Mouse (Mus musculus) heart, adult 2 months (tissue): Measurements from ENCODE around the gene Sirt2.

ENCODE experiments used
- CTCF ChIP-seq: fragments of 200-600 bp; IDR thresholded peaks from 2 replicates; pipeline ENCODE4 v1.8.1; 2022; ENCODE audit warnings: antibody characterized with exemption, mild to moderate bottlenecking, moderate library complexity
- POLR2A ChIP-seq: fragments of 200-500 bp; IDR thresholded peaks from 2 replicates; pipeline ENCODE4 v1.6.1; 2011; ENCODE audit warnings: mild to moderate bottlenecking, low read depth, low read length, control low read depth; ENCODE audit not compliant: insufficient read depth

DNA sequence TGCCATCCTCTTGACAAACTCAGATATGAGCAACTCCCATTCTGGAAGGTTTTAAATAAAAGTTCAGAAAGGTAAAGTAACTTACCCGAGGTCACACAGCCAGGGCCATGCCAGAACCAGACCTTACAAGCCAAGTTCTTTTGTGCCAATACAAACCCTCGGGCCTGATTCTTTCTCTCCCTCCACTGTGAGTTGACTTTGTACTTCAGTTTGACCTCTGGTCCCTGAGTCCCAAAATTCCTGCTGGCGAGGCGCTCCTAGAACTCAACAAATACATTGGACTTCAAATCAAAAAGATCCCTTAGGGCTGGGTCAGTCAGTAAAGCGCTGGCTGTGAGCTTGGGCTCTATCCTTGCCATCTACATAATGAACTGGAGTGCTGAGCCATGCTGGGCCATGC lies 70.4 kb downstream of the Sirt2 start:
- TF ChIP-seq CTCF (no peak), POLR2A (no peak)
